Mouse (Mus musculus) layer of hippocampus, adult 8-10 months (tissue): ENCODE measurements around the gene Pepd. TPM values are rescaled to one million over a fixed set of nuclear protein-coding genes. Genes with fewer than 3 reads are reported as not detected.

ENCODE experiments used
- microRNA-seq, 2 experiments: library from miRNA; unstranded; fragments of <30 nt; microRNA quantifications; one replicate each; pipeline ENCODE4 v1.2.0; 2022
- total RNA-seq, 4 experiments: library from RNA; stranded (reverse); gene quantifications; 2 replicates each; pipeline ENCODE4 v1.2.4; 2022

The Pepd gene
- total RNA-seq, 4 experiments from 2014 or later: 31.5 to 40.8 (median 37.0) TPM

Small RNA genes within 50 kb of the gene (microRNA-seq; reads per million reads assigned to microRNA genes)
- 0 reads per million in 2 experiments for gene Gm25033

Other genes with a start within 250 kb of the Pepd start
- gene Chst8, start 99.7 kb upstream of the Pepd start, total RNA-seq: 10 to 100 TPM; 28.5 to 37.0 (median 32.7) TPM
- 10 to 100 TPM; 31.5 to 42.0 (median 36.7) TPM for gene Cebpg, start 144.2 kb downstream of the Pepd start, total RNA-seq
- 10 to 100 TPM; 15.4 to 55.7 (median 30.3) TPM for gene Cebpa, start 206.9 kb downstream of the Pepd start, total RNA-seq